Mouse (Mus musculus) hindbrain, embryonic 14.5 days (tissue): Measurements from ENCODE around the gene Nebl. TPM values are rescaled to one million over a fixed set of nuclear protein-coding genes. Genes with fewer than 3 reads are reported as not detected.

ENCODE experiments used
- ATAC-seq: fragments of 200-750 bp; cut with Nextera tagmentation; 2 replicates; pipeline ENCODE4 v1.8.0; 2017; ENCODE audit warnings: moderate number of reproducible peaks, mild to moderate bottlenecking, moderate TSS enrichment, moderate library complexity; ENCODE audit not compliant: low FRiP score
- DNase-seq: peaks from one replicate; pipeline ENCODE4 v3.0.0-alpha.2; 2015; ENCODE audit warnings: low spot score
- H3K27ac ChIP-seq: fragments of 300-500 bp; sonication (generic); 2 replicates; pipeline ENCODE4 v1.5.1; 2014; ENCODE audit warnings: mild to moderate bottlenecking, moderate library complexity
- H3K27me3 ChIP-seq: fragments of 300-500 bp; sonication (generic); 2 replicates; pipeline ENCODE4 v1.6.1; 2014; ENCODE audit warnings: mild to moderate bottlenecking, low read length, mixed read lengths; ENCODE audit not compliant: control insufficient read depth, insufficient read depth
- H3K36me3 ChIP-seq: fragments of 300-500 bp; sonication (generic); replicated peaks from 2 replicates; pipeline ENCODE4 v1.6.1; 2014; ENCODE audit not compliant: control insufficient read depth, insufficient read depth
- H3K4me1 ChIP-seq: fragments of 300-500 bp; sonication (generic); replicated peaks from 2 replicates; pipeline ENCODE4 v1.6.1; 2014; ENCODE audit warnings: antibody characterized with exemption, low read length, mixed read lengths; ENCODE audit not compliant: control insufficient read depth, insufficient read depth
- H3K4me2 ChIP-seq: fragments of 300-500 bp; sonication (generic); replicated peaks from 2 replicates; pipeline ENCODE4 v1.6.1; 2014; ENCODE audit warnings: mild to moderate bottlenecking, moderate library complexity
- H3K4me3 ChIP-seq: fragments of 300-500 bp; sonication (generic); replicated peaks from 2 replicates; pipeline ENCODE4 v1.5.1; 2014; ENCODE audit warnings: mild to moderate bottlenecking, low read length
- H3K9ac ChIP-seq: fragments of 300-500 bp; sonication (generic); 2 replicates; pipeline ENCODE4 v1.6.1; 2014
- H3K9me3 ChIP-seq: fragments of 300-500 bp; sonication (generic); 2 replicates; pipeline ENCODE4 v1.6.1; 2016; ENCODE audit warnings: low read length; ENCODE audit not compliant: control insufficient read depth
- WGBS: fragments of 180-500 bp; shearing (Covaris S2); extraction: QIAGEN DNeasy Blood & Tissue Kit; methylation state at CpG from one replicate; pipeline ENCODE4 v1.1.7; 2014; 5-methylcytosine and 5-hydroxymethylcytosine counted together
- polyA plus RNA-seq: library from polyadenylated mRNA; unstranded; fragments of >200 nt; fragmentation: Nextera tagmentation; extraction: Ambion mirVana; gene quantifications from 2 replicates; pipeline ENCODE4 v1.2.1, GENCODE M21; 2014

Nebl gene
- polyA plus RNA-seq, 1 experiment from 2014 or later = 11.1 TPM

DNA sequence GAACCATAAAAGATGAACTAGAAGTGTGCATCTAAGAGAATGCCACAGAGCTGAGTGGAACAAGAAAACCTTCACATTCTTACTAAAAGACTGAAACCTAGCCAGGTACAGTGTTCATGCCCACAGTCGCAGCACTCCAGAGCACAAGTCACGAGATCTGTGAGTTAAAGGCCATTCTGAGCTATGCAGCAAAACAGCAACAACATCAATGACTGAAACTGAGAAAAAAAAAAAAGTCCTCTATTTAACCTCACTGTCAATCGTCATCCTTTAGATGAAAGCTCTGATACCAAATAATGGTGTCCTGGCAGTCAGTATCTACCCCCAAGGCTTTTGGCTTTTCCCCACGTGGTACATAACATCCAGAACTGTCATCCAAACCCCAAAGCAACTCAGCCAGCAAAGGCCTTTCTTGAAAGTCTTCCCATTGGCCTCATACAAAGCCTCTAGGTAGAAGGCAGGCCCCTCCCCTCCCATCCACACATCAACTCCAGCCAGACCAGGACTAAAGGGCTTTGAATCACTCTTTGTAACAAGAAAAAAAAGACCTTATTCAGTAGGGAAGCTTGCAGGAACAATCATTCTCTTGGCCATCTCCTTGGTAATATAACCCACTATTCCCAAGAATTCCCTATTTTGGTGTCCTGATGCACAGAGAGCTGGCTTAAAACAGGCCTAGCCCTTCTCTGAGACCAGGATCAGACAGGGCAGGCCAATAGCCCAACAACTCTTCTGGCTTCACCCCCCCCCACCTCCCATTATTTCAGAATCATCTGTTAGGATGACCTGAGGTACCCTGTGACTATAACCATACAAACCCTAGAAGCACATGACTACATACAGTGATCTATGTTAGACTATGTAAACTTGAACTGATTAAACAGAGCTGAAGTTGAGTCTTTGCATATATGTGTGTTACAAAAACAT is 32.8 kb downstream of the Nebl start:
- H3K4me2 ChIP-seq = no peak overlapping the region
- ATAC-seq (peak; percentile 81; the same call in 1 of the 2 replicates), DNase-seq (no peak)
- no peaks in the 10 kb centered on the region; the same call in 1 of the 2 replicates for H3K4me1 ChIP-seq
- no peak overlapping the region for H3K9ac ChIP-seq
- 24% methylated on average over 4 of the region's 4 CpGs for WGBS
- no peaks in the 10 kb centered on the region for H3K9me3 ChIP-seq
- no peaks in the 10 kb centered on the region for H3K36me3 ChIP-seq
- no peaks in the 10 kb centered on the region for H3K27me3 ChIP-seq
- no peak overlapping the region for H3K4me3 ChIP-seq
- H3K27ac ChIP-seq = no peak overlapping the region

DNA sequence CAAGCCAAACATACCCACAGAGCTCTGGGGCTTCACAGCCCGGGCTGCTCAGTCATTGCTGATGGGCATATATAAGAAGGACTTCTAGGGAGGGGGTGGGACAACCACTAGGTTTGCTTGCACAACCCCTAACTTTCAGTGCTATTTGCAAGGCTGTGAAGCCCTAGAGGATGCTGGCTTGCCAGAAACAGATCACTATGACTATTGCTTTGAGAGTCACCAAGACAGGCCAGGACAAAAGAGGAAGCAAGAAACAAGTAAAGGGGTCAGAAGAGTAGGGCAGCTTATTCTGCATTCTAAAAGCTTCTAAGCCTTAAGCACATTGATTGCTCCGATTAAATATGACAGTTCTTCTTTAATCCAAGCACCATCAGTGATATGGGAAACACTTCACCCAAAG is 38.3 kb downstream of the Nebl start:
- Histone ChIP-seq H3K9ac (no peak overlapping the region), H3K27ac (no peak overlapping the region), H3K36me3 (no peaks in the 10 kb centered on the region), H3K4me2 (no peak overlapping the region), H3K27me3 (no peaks in the 10 kb centered on the region), H3K9me3 (no peaks in the 10 kb centered on the region), H3K4me1 (no peaks in the 10 kb centered on the region), H3K4me3 (no peak overlapping the region)
- DNase-seq (no peak), ATAC-seq (no peak)
- WGBS = 64% methylated on average over 2 of the region's 2 CpGs

DNA sequence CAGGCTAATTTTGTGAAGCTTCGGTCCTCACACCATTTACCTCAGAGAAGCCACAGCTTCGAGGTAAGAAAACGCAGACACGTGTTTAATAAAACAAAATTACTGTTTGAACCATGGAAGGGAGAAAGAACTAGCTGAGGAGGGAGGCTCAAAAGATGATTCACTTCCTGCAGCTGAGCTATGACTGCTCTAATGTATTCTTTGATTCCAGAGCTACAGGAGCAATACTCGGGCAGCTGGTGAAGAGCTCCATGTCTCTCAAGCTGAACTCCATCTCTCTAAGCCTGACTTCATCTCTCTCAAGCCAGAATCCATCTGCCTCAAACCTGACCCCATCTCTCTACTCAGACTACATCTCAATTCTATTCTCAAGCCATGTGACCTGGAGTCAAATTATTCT is 41.0 kb downstream of the Nebl start:
- no peak for ATAC-seq
- no peak overlapping the region for H3K4me3 ChIP-seq
- no peak overlapping the region for H3K27ac ChIP-seq

DNA sequence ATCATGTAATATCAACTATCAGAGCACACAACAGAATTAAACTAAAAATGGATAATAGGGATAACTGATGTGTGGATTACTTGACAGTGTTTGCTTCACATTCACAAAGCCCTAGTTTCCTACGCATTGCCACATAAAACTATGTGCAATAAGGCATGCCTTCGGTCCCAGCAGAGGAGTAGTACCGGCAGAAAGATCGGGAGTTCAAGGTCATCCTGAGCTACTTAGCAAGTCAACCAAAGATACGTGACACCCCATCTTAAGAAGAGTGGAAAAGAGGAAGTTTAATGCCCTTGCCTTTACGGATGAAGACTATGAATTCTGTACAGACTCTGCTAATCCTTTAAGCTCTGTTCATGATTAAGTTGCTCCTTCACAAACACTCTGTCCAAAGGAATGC is 44.1 kb downstream of the Nebl start:
- H3K36me3 ChIP-seq = no peaks in the 10 kb centered on the region
- H3K9ac ChIP-seq = no peak overlapping the region
- DNase-seq = no peak
- no peaks in the 10 kb centered on the region for H3K9me3 ChIP-seq
- ATAC-seq = no peak
- no peaks in the 10 kb centered on the region for H3K27me3 ChIP-seq
- H3K4me1 ChIP-seq = no peaks in the 10 kb centered on the region; the same call in 1 of the 2 replicates
- 94% methylated on average over 6 of the region's 6 CpGs for WGBS
- no peak overlapping the region for H3K27ac ChIP-seq
- H3K4me3 ChIP-seq = no peak overlapping the region
- no peak overlapping the region for H3K4me2 ChIP-seq

More for the DNA sequence above, 41.0 kb downstream of the Nebl start:
- no peaks in the 10 kb centered on the region for H3K4me1 ChIP-seq
- no peak for DNase-seq
- no peaks in the 10 kb centered on the region for H3K27me3 ChIP-seq
- no peaks in the 10 kb centered on the region for H3K9me3 ChIP-seq
- WGBS = 80% methylated on average over 5 of the region's 5 CpGs
- H3K36me3 ChIP-seq = no peaks in the 10 kb centered on the region
- H3K4me2 ChIP-seq = no peak overlapping the region
- H3K9ac ChIP-seq = no peak overlapping the region

DNA sequence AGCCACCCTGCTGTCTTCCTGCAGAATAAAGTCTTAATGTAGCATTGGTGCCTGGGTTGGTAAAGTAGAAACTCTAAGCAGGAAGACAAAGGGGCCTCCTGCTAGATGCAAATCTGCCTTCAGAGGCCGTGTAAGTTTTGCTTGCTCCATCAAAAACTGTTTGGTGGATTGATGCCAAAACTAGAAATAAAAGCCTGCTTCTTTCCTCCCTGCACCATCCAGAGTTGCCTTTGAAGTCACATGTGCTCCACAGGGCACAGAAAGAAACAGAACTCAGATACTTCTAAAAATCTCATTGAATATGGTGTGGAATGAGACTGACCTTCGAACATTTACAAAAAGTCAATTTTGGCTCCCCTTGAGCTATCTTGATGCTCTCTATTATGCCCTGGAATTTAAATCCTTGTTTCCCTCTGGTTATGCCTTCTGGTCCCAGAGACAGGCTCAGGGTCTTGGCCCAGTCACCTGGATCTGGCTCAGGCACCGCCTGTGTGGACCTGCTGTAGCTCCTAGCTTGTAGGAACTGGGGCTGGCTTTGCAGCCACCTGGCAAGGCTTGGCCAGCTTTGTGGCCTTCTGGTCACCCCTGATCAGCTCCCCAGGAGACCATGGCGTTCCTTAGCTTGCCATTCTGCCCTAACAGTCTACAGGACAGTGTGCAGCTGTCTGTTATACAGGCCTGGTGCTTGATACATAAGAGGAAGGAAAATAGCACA is 47.8 kb downstream of the Nebl start:
- Histone ChIP-seq H3K36me3 (no peaks in the 10 kb centered on the region), H3K9me3 (no peaks in the 10 kb centered on the region), H3K4me3 (no peak overlapping the region), H3K4me2 (no peak overlapping the region), H3K9ac (no peak overlapping the region), H3K27ac (peak overlapping the region; percentile 7; the same call in 1 of the 2 replicates), H3K27me3 (no peaks in the 10 kb centered on the region), H3K4me1 (no peaks in the 10 kb centered on the region; the same call in 1 of the 2 replicates)
- ATAC-seq = no peak
- 63% methylated on average over 4 of the region's 4 CpGs for WGBS
- DNase-seq = peak; percentile 40

DNA sequence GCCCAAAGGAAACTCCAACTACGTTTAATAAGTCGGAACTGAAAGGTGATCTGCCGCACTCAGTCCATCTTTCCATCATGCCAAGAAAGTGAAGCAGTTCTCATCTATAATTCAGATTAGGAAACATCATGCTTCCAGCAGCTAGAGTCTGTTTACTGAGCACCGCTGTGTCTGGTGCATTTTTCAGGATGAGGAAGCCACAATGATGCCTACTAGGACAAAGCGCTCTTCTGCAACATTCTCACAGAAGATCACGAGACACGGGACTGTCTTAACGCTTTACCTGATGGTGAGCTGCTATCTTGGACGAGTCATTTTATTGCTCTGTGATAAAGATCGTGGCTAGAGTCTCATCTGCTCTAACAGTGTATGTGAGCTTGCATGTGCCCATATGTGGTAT is 59.1 kb downstream of the Nebl start:
- Histone ChIP-seq H3K27me3 (no peaks in the 10 kb centered on the region), H3K4me3 (no peak overlapping the region), H3K4me2 (no peak overlapping the region), H3K9me3 (no peaks in the 10 kb centered on the region), H3K9ac (no peak overlapping the region), H3K27ac (no peak overlapping the region), H3K36me3 (no peaks in the 10 kb centered on the region), H3K4me1 (peaks cover 20% of the 10 kb centered on the region)
- ATAC-seq = no peak
- no peak for DNase-seq
- 89% methylated on average over 10 of the region's 10 CpGs for WGBS

DNA sequence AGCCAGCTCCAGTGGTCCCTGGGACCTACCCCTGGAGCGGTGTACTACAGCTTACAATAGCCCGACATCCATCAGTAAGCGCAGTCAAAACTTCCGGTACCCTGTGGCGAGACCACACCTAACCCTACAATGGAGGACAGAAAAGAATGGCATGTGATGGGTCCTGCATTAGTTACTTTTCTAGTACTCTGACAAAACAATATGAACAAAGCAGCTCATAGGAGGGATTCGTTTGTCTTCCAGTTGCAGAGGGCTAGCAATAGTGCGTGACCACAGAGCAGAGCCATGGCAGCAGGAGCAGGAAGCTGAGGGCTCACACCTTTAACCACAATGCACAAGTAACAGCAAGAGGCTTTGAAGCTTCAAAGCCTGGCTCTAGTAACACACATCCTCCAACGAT is 59.7 kb downstream of the Nebl start:
- whole genome bisulfite sequencing = 64% methylated on average over 8 of the region's 8 CpGs
- 0 out of 2 replicates have a peak, but pooled peaks have one; percentile 24 for ATAC-seq

DNA sequence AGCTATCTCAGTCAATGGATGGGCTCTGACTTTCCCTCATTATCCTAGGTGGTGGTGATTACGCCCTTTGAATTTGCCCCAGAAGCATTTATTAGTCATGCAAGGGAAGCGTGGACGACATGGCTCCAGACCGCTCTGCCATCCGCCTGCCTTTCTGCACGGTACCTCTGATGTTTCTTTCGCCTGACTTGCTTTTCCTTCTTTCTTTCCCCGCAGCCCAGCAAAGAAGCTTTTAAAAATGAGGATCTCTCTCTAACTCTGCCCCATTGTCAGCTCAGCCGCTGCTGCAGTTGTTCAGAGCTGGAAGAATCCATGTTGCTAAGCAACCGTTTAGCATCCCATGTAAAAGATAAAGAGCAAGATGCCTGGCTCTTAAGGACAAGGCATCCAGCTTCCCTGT is 61.3 kb downstream of the Nebl start:
- Histone ChIP-seq H3K4me3 (peak overlapping the region; percentile 19), H3K9me3 (no peaks in the 10 kb centered on the region), H3K27me3 (no peaks in the 10 kb centered on the region), H3K4me2 (peak overlapping the region; percentile 49), H3K36me3 (no peaks in the 10 kb centered on the region), H3K27ac (peak overlapping the region; percentile 89), H3K4me1 (peaks cover 20% of the 10 kb centered on the region), H3K9ac (peak overlapping the region; percentile 42)
- WGBS = 8% methylated on average over 10 of the region's 10 CpGs
- DNase-seq (peak; percentile 73), ATAC-seq (peak; percentile 88)

More for the DNA sequence above, 59.7 kb downstream of the Nebl start:
- no peak overlapping the region for H3K4me2 ChIP-seq
- H3K27me3 ChIP-seq = no peaks in the 10 kb centered on the region
- no peak overlapping the region for H3K9ac ChIP-seq
- H3K27ac ChIP-seq = no peak overlapping the region
- no peaks in the 10 kb centered on the region for H3K36me3 ChIP-seq
- H3K9me3 ChIP-seq = no peaks in the 10 kb centered on the region
- no peak for DNase-seq
- no peak overlapping the region for H3K4me3 ChIP-seq
- H3K4me1 ChIP-seq = peaks cover 20% of the 10 kb centered on the region

DNA sequence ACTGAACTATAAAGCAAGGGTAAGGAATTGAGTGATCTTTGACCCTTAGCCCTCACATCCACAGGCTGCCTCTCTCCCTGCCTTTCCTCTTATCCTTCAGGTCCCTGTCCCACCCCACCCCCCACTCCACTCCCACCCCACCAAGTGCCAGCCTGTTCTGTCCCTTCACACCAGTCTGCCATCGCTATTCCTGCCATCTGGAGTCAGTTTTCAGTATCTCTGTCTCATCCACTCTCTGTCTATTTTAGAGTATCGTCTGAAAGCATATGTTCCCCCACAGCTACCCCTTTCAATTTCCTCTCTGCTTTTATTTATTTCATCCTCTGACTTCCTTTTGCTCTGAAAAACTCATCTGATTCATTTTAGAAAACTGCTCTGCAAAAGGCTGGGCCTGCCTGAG is 62.3 kb downstream of the Nebl start:
- DNase-seq (no peak), ATAC-seq (no peak)
- no peaks in the 10 kb centered on the region for H3K27me3 ChIP-seq
- peaks cover 20% of the 10 kb centered on the region for H3K4me1 ChIP-seq
- H3K4me3 ChIP-seq = no peak overlapping the region
- no peak overlapping the region for H3K9ac ChIP-seq
- H3K36me3 ChIP-seq = no peaks in the 10 kb centered on the region
- no peaks in the 10 kb centered on the region for H3K9me3 ChIP-seq
- peak overlapping the region; percentile 89 for H3K27ac ChIP-seq
- 34% methylated on average over 2 of the region's 2 CpGs for WGBS
- H3K4me2 ChIP-seq = 0 out of 2 replicates have a peak overlapping the region, but pooled peaks have one; percentile 49
